Mouse (Mus musculus): Measurements from ENCODE around the gene Rffl. TPM values are rescaled to one million over a fixed set of nuclear protein-coding genes. Genes with fewer than 3 reads are reported as not detected.
A peak's percentile ranks its signal among the peaks of the same experiment; 100 is the strongest.

Gene Rffl
- polyA plus RNA-seq, 1 experiment from 2014 or later = 4.7 TPM

- Histone ChIP-seq H3K36me3 (no peaks in the 10 kb centered on the region), H3K27ac (no peak overlapping the region), H3K4me3 (peak overlapping the region; percentile 73), H3K27me3 (no peaks in the 10 kb centered on the region), H3K9ac (no peak overlapping the region), H3K4me1 (replicated peaks) (peaks cover 7% of the 10 kb centered on the region), H3K4me2 (peak overlapping the region; percentile 87), H3K9me3 (no peaks in the 10 kb centered on the region)
- no peak for ATAC-seq (ENCODE audit: low FRiP score)
- WGBS = 73% methylated on average over 9 of the region's 9 CpGs
These were observed 1.4 kb downstream of the Rffl start for GRCm38 (mm10) chr11:82869506-82870172.

GRCm38 (mm10) chr11:82867956-82868355, 3.1 kb downstream of the Rffl start:
- peaks cover 17% of the 10 kb centered on the region for H3K4me1 ChIP-seq (replicated peaks)
- ATAC-seq (ENCODE audit: low FRiP score) = no peak
- WGBS = 86% methylated on average over 5 of the region's 5 CpGs
- no peaks in the 10 kb centered on the region for H3K36me3 ChIP-seq
- no peak overlapping the region for H3K4me2 ChIP-seq
- H3K4me3 ChIP-seq = no peak overlapping the region
- no peak overlapping the region for H3K27ac ChIP-seq
- no peaks in the 10 kb centered on the region for H3K27me3 ChIP-seq
- H3K9me3 ChIP-seq = no peaks in the 10 kb centered on the region
- H3K9ac ChIP-seq = no peak overlapping the region

- Histone ChIP-seq H3K9me3 (no peaks in the 10 kb centered on the region), H3K27me3 (no peaks in the 10 kb centered on the region), H3K4me1 (replicated peaks) (peaks cover 22% of the 10 kb centered on the region), H3K4me3 (no peak overlapping the region), H3K36me3 (no peaks in the 10 kb centered on the region), H3K9ac (no peak overlapping the region), H3K4me2 (no peak overlapping the region), H3K27ac (no peak overlapping the region)
- 24% methylated on average over 7 of the region's 7 CpGs for WGBS
- no peak for ATAC-seq (ENCODE audit: low FRiP score)
These were observed 4.0 kb downstream of the Rffl start for GRCm38 (mm10) chr11:82866850-82867564.

- H3K9ac ChIP-seq = no peak overlapping the region
- no peak overlapping the region for H3K4me2 ChIP-seq
- no peaks in the 10 kb centered on the region for H3K9me3 ChIP-seq
- 81% methylated on average over 10 of the region's 10 CpGs for WGBS
- no peak overlapping the region for H3K4me3 ChIP-seq
- H3K27ac ChIP-seq = no peak overlapping the region
- no peaks in the 10 kb centered on the region for H3K27me3 ChIP-seq
- no peak for ATAC-seq (ENCODE audit: low FRiP score)
- H3K36me3 ChIP-seq = no peaks in the 10 kb centered on the region
- H3K4me1 ChIP-seq (replicated peaks) = peaks cover 28% of the 10 kb centered on the region
These were observed 5.1 kb downstream of the Rffl start for GRCm38 (mm10) chr11:82865957-82866356.

- H3K27ac ChIP-seq = 0 out of 2 replicates have a peak overlapping the region, but pooled peaks have one; percentile 48
- 39% methylated on average over 4 of the region's 4 CpGs for whole genome bisulfite sequencing
- no peak for ATAC-seq (ENCODE audit: low FRiP score)
- H3K27me3 ChIP-seq = no peaks in the 10 kb centered on the region
- no peak overlapping the region for H3K4me3 ChIP-seq
- H3K4me2 ChIP-seq = no peak overlapping the region
- H3K9me3 ChIP-seq = no peaks in the 10 kb centered on the region
- no peaks in the 10 kb centered on the region for H3K36me3 ChIP-seq
- H3K9ac ChIP-seq = no peak overlapping the region
- H3K4me1 ChIP-seq (replicated peaks) = peaks cover 21% of the 10 kb centered on the region
These were observed 7.5 kb downstream of the Rffl start for GRCm38 (mm10) chr11:82863488-82863931.

GRCm38 (mm10) chr11:82863059-82863458, 8.0 kb downstream of the Rffl start:
- peaks cover 21% of the 10 kb centered on the region for H3K4me1 ChIP-seq (replicated peaks)
- no peaks in the 10 kb centered on the region for H3K9me3 ChIP-seq
- no peaks in the 10 kb centered on the region for H3K36me3 ChIP-seq
- H3K27ac ChIP-seq = no peak overlapping the region
- 41% methylated on average over 2 of the region's 2 CpGs for WGBS
- no peak overlapping the region for H3K4me2 ChIP-seq
- H3K4me3 ChIP-seq = no peak overlapping the region
- no peak for ATAC-seq (ENCODE audit: low FRiP score)
- no peak overlapping the region for H3K9ac ChIP-seq
- no peaks in the 10 kb centered on the region for H3K27me3 ChIP-seq

GRCm38 (mm10) chr11:82862638-82863037, 8.4 kb downstream of the Rffl start:
- ATAC-seq (ENCODE audit: low FRiP score) = no peak
- no peak overlapping the region for H3K4me2 ChIP-seq
- H3K36me3 ChIP-seq = no peaks in the 10 kb centered on the region
- H3K27me3 ChIP-seq = no peaks in the 10 kb centered on the region
- H3K4me1 ChIP-seq (replicated peaks) = peaks cover 21% of the 10 kb centered on the region
- H3K4me3 ChIP-seq = no peak overlapping the region
- no peak overlapping the region for H3K9ac ChIP-seq
- WGBS = 73% methylated on average over 9 of the region's 9 CpGs
- no peaks in the 10 kb centered on the region for H3K9me3 ChIP-seq
- H3K27ac ChIP-seq = peak overlapping the region; percentile 23; the same call in 1 of the 2 replicates

GRCm38 (mm10) chr11:82861558-82861957, 9.5 kb downstream of the Rffl start:
- no peak overlapping the region for H3K9ac ChIP-seq
- no peaks in the 10 kb centered on the region for H3K36me3 ChIP-seq
- no peak overlapping the region for H3K27ac ChIP-seq
- 70% methylated on average over 8 of the region's 8 CpGs for WGBS
- no peak overlapping the region for H3K4me3 ChIP-seq
- no peaks in the 10 kb centered on the region for H3K9me3 ChIP-seq
- ATAC-seq (ENCODE audit: low FRiP score) = no peak
- no peaks in the 10 kb centered on the region for H3K27me3 ChIP-seq
- no peak overlapping the region for H3K4me2 ChIP-seq
- peaks cover 21% of the 10 kb centered on the region for H3K4me1 ChIP-seq (replicated peaks)

- no peak for ATAC-seq (ENCODE audit: low FRiP score)
- Histone ChIP-seq H3K36me3 (no peaks in the 10 kb centered on the region), H3K27ac (no peak overlapping the region), H3K4me3 (no peak overlapping the region), H3K27me3 (no peaks in the 10 kb centered on the region), H3K9ac (no peak overlapping the region), H3K9me3 (no peaks in the 10 kb centered on the region), H3K4me2 (no peak overlapping the region), H3K4me1 (replicated peaks) (peaks cover 21% of the 10 kb centered on the region)
- WGBS = 75% methylated on average over 6 of the region's 6 CpGs
These were observed 10.3 kb downstream of the Rffl start for GRCm38 (mm10) chr11:82860759-82861158.

- H3K36me3 ChIP-seq = no peaks in the 10 kb centered on the region
- H3K27ac ChIP-seq = no peak overlapping the region
- no peaks in the 10 kb centered on the region for H3K9me3 ChIP-seq
- no peak overlapping the region for H3K4me2 ChIP-seq
- H3K9ac ChIP-seq = no peak overlapping the region
- WGBS = 75% methylated on average over 13 of the region's 13 CpGs
- no peak for ATAC-seq (ENCODE audit: low FRiP score)
- H3K4me1 ChIP-seq (replicated peaks) = peaks cover 6% of the 10 kb centered on the region; the same call in 1 of the 2 replicates
- no peak overlapping the region for H3K4me3 ChIP-seq
- H3K27me3 ChIP-seq = no peaks in the 10 kb centered on the region
These were observed 13.6 kb downstream of the Rffl start for GRCm38 (mm10) chr11:82857307-82857848.

- Histone ChIP-seq H3K4me3 (no peak overlapping the region), H3K36me3 (no peaks in the 10 kb centered on the region), H3K4me1 (replicated peaks) (peaks cover 8% of the 10 kb centered on the region; the same call in 1 of the 2 replicates), H3K27ac (no peak overlapping the region), H3K27me3 (no peaks in the 10 kb centered on the region), H3K9ac (no peak overlapping the region), H3K9me3 (no peaks in the 10 kb centered on the region), H3K4me2 (no peak overlapping the region)
- no peak for ATAC-seq (ENCODE audit: low FRiP score)
- 53% methylated on average over 10 of the region's 10 CpGs for WGBS
These were observed 15.0 kb downstream of the Rffl start for GRCm38 (mm10) chr11:82856032-82856431.

GRCm38 (mm10) chr11:82855327-82855973, 15.6 kb downstream of the Rffl start:
- Histone ChIP-seq H3K4me3 (no peak overlapping the region), H3K4me2 (no peak overlapping the region), H3K27ac (no peak overlapping the region), H3K36me3 (no peaks in the 10 kb centered on the region), H3K9ac (no peak overlapping the region), H3K9me3 (no peaks in the 10 kb centered on the region), H3K27me3 (no peaks in the 10 kb centered on the region), H3K4me1 (replicated peaks) (peaks cover 13% of the 10 kb centered on the region)
- WGBS = 82% methylated on average over 9 of the region's 9 CpGs
- ATAC-seq (ENCODE audit: low FRiP score) = no peak
